ENCODE assay signal across 9 mouse cellular contexts in genomic region chr4:106985289-106985688, GRCm38 (mm10).
DNase-seq lines count a peak whose midpoint lies in the region; ATAC-seq and TF ChIP-seq lines count a peak whose summit lies in the region.
"Had no signal": no experiment of that assay in that cellular context is flagged by ENCODE, and none has a peak within 500 bp of the region (broad histone marks: within the 10 kb centered on the region; RNA-seq: fewer than 3 reads in every experiment).

No protein-coding gene starts in this region.

- H3K27ac ChIP-seq in liver, embryonic 11.5 days (ENCODE audit: low read depth, low read length), result peak overlapping the region; percentile 65; the same call in 1 of the 2 replicates
- H3K27ac ChIP-seq in forebrain, embryonic 14.5 days (ENCODE audit: low read depth, low read length), result peak overlapping the region; percentile 84
- peak overlapping the region; percentile 75 for H3K27ac ChIP-seq in intestine, embryonic 16.5 days (ENCODE audit: low read length)
- H3K27ac ChIP-seq in small intestine, adult 2 months (ENCODE audit: insufficient read depth, low read depth, low read length), result peak overlapping the region; percentile 76

- H3K4me3 ChIP-seq in liver, embryonic 11.5 days (ENCODE audit: low read depth, low read length), result no peak overlapping the region
- no peak overlapping the region for H3K4me3 ChIP-seq in forebrain, embryonic 14.5 days (ENCODE audit: low read depth, low read length)
- H3K4me3 ChIP-seq in intestine, embryonic 16.5 days (ENCODE audit: low read length), result no peak overlapping the region
- H3K4me3 ChIP-seq in small intestine, adult 2 months (ENCODE audit: low read depth, low read length), result no peak overlapping the region
- H3K4me3 ChIP-seq: heart, adult 2 months had no signal

- 83% methylated on average over 4 of the region's 4 CpGs for WGBS in liver, embryonic 11.5 days
- 46% methylated on average over 4 of the region's 4 CpGs for WGBS in forebrain, embryonic 14.5 days
- WGBS in intestine, embryonic 16.5 days, result 73% methylated on average over 4 of the region's 4 CpGs
- 84% methylated on average over 4 of the region's 4 CpGs for WGBS in small intestine, adult 2 months

- no peak overlapping the region for H3K4me2 ChIP-seq in liver, embryonic 11.5 days
- no peak overlapping the region for H3K4me2 ChIP-seq in forebrain, embryonic 14.5 days (ENCODE audit: low read length)
- H3K4me2 ChIP-seq in intestine, embryonic 16.5 days (ENCODE audit: low read depth, low read length), result no peak overlapping the region

- H3K4me1 ChIP-seq in liver, embryonic 11.5 days (replicated peaks; ENCODE audit: control insufficient read depth, insufficient read depth, low read length), result peaks cover 67% of the 10 kb centered on the region
- H3K4me1 ChIP-seq in forebrain, embryonic 14.5 days (ENCODE audit: control insufficient read depth, insufficient read depth, low read length), result peaks cover 76% of the 10 kb centered on the region
- peaks cover 72% of the 10 kb centered on the region for H3K4me1 ChIP-seq in intestine, embryonic 16.5 days (ENCODE audit: control insufficient read depth, insufficient read depth, low read length)
- H3K4me1 ChIP-seq in small intestine, adult 2 months (ENCODE audit: control insufficient read depth, insufficient read depth, insufficient read length, low read length), result peaks cover 67% of the 10 kb centered on the region

- no peak overlapping the region for H3K9ac ChIP-seq in liver, embryonic 11.5 days (ENCODE audit: low read depth, low read length)
- no peak overlapping the region for H3K9ac ChIP-seq in forebrain, embryonic 14.5 days (ENCODE audit: low read length)
- no peak overlapping the region for H3K9ac ChIP-seq in intestine, embryonic 16.5 days (ENCODE audit: low read depth, low read length)

- H3K36me3 ChIP-seq in liver, embryonic 11.5 days (ENCODE audit: control insufficient read depth, insufficient read depth, low read length), result no peaks in the 10 kb centered on the region
- H3K36me3 ChIP-seq in forebrain, embryonic 14.5 days (ENCODE audit: control insufficient read depth, insufficient read depth, low read length), result peaks cover 3% of the 10 kb centered on the region; the same call in 1 of the 2 replicates
- no peaks in the 10 kb centered on the region for H3K36me3 ChIP-seq in intestine, embryonic 16.5 days (ENCODE audit: control insufficient read depth, insufficient read depth, low read length)
- H3K36me3 ChIP-seq in small intestine, adult 2 months (ENCODE audit: control insufficient read depth, insufficient read depth, low read length), result no peaks in the 10 kb centered on the region

- no peaks in the 10 kb centered on the region for H3K9me3 ChIP-seq in liver, embryonic 11.5 days (ENCODE audit: control insufficient read depth, low read length)
- no peaks in the 10 kb centered on the region for H3K9me3 ChIP-seq in forebrain, embryonic 14.5 days (replicated peaks; ENCODE audit: control insufficient read depth, low read length)
- no peaks in the 10 kb centered on the region for H3K9me3 ChIP-seq in intestine, embryonic 16.5 days (ENCODE audit: control insufficient read depth, low read length)

- no peaks in the 10 kb centered on the region for H3K27me3 ChIP-seq in liver, embryonic 11.5 days (replicated peaks; ENCODE audit: control insufficient read depth, insufficient read depth, low read length)
- H3K27me3 ChIP-seq in forebrain, embryonic 14.5 days (replicated peaks; ENCODE audit: control insufficient read depth, insufficient read depth, low read length), result no peaks in the 10 kb centered on the region
- no peaks in the 10 kb centered on the region for H3K27me3 ChIP-seq in intestine, embryonic 16.5 days (replicated peaks; ENCODE audit: control insufficient read depth, insufficient read depth, low read length)
- H3K27me3 ChIP-seq in small intestine, adult 2 months (ENCODE audit: control insufficient read depth, insufficient read depth, low read length), result no peaks in the 10 kb centered on the region

- DNase-seq in liver, embryonic 11.5 days (ENCODE audit: low spot score), result no peak
- no peak for DNase-seq in liver
- DNase-seq in forebrain, embryonic 14.5 days (ENCODE audit: low spot score), result peak; percentile 83
- DNase-seq in spleen, postnatal 14 days (ENCODE audit: low spot score in 2 of 2), result no peak
- no peak for DNase-seq in testis, postnatal 10 days (ENCODE audit: low spot score)
- DNase-seq: heart, adult 2 months; layer of hippocampus, adult 9-11 months had no signal

- TF ChIP-seq CTCF in small intestine, adult 2 months (IDR thresholded peaks at IDR 0.05; ENCODE audit: extremely low read depth, insufficient read length, insufficient replicate concordance, low read depth, low read length), result no peak

- no peak for TF ChIP-seq POLR2A in small intestine, adult 2 months (IDR thresholded peaks at IDR 0.05; ENCODE audit: low read depth, low read length)

- ATAC-seq in liver, embryonic 11.5 days (replicated peaks; ENCODE audit: low FRiP score), result no peak
- ATAC-seq in forebrain, embryonic 14.5 days, result peak; percentile 45
- ATAC-seq in intestine, embryonic 16.5 days, result no peak
